Mouse (Mus musculus) liver, embryonic 13.5 days (tissue): ENCODE results near the gene H6pd. TPM values are rescaled to one million over a fixed set of nuclear protein-coding genes. Genes with fewer than 3 reads are reported as not detected.

ENCODE experiments used
- ATAC-seq: fragments of 200-750 bp; cut with Nextera tagmentation; 2 replicates; pipeline ENCODE4 v1.8.0; 2017; ENCODE audit warnings: low read depth, mild to moderate bottlenecking, moderate number of reproducible peaks, moderate library complexity
- DNase-seq: peaks from one replicate; pipeline ENCODE4 v3.0.0; 2022
- H3K27ac ChIP-seq: fragments of 300-500 bp; sonication (generic); 2 replicates; pipeline ENCODE4 v1.5.1; 2015; ENCODE audit warnings: moderate library complexity, mild to moderate bottlenecking, inconsistent platforms
- H3K27me3 ChIP-seq: fragments of 300-500 bp; sonication (generic); 2 replicates; pipeline ENCODE4 v1.6.1; 2015; ENCODE audit warnings: mild to moderate bottlenecking, inconsistent platforms
- H3K36me3 ChIP-seq: fragments of 300-500 bp; sonication (generic); 2 replicates; pipeline ENCODE4 v1.6.1; 2015; ENCODE audit warnings: mild to moderate bottlenecking, inconsistent platforms
- H3K4me1 ChIP-seq: fragments of 300-500 bp; sonication (generic); replicated peaks from 2 replicates; pipeline ENCODE4 v1.6.1; 2015; ENCODE audit warnings: inconsistent platforms
- H3K4me2 ChIP-seq: fragments of 300-500 bp; sonication (generic); 2 replicates; pipeline ENCODE4 v1.6.1; 2015; ENCODE audit warnings: inconsistent platforms, mild to moderate bottlenecking, moderate library complexity
- H3K4me3 ChIP-seq: fragments of 300-500 bp; sonication (generic); replicated peaks from 2 replicates; pipeline ENCODE4 v1.5.1; 2015; ENCODE audit warnings: mild to moderate bottlenecking, inconsistent platforms
- H3K9ac ChIP-seq: fragments of 300-500 bp; sonication (generic); 2 replicates; pipeline ENCODE4 v1.6.1; 2015; ENCODE audit warnings: mild to moderate bottlenecking, inconsistent platforms
- H3K9me3 ChIP-seq: fragments of 300-500 bp; sonication (generic); replicated peaks from 2 replicates; pipeline ENCODE4 v1.6.1; 2016; ENCODE audit warnings: inconsistent platforms
- WGBS: fragments of 180-500 bp; shearing (Covaris S2); methylation state at CpG from one replicate; pipeline ENCODE4 v1.1.7; 2015; ENCODE audit not compliant: insufficient replicate concordance; 5-methylcytosine and 5-hydroxymethylcytosine counted together
- polyA plus RNA-seq: library from polyadenylated mRNA; unstranded; fragments of >200 nt; fragmentation: Nextera tagmentation; extraction: Ambion mirVana; gene quantifications from 2 replicates; pipeline ENCODE4 v1.2.1, GENCODE M21; 2015

Gene H6pd
- polyA plus RNA-seq, 1 experiment from 2014 or later: 6.8 TPM

DNA sequence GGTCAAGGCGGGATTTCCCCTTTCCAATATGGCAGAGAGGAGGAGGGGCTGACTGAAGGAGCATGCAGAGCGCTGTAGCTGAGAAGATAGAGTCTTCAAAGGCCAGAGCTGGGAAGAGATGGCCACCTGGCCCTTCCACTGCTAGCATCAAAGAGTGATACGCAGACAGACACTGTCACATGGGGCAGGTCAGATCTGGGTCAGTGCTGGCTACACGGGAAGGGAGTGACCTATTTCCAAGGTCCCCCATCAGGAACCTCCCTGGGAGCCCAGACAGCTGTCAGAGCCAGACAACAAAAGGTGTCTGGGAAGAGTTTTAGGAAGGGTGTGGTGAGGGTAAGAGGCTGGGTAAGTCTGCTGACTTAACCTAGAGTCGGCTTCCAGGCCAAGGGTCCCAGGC is 71.9 kb downstream of the H6pd start:
- Histone ChIP-seq H3K9ac (no peak overlapping the region), H3K4me3 (no peak overlapping the region), H3K4me2 (no peak overlapping the region), H3K27me3 (peaks cover 47% of the 10 kb centered on the region), H3K36me3 (no peaks in the 10 kb centered on the region), H3K27ac (no peak overlapping the region), H3K4me1 (no peaks in the 10 kb centered on the region), H3K9me3 (no peaks in the 10 kb centered on the region)
- WGBS: 51% methylated on average over 5 of the region's 5 CpGs
- DNase-seq (no peak), ATAC-seq (no peak)

GRCm38 (mm10) chr4:149935470-149935869 is 73.4 kb downstream of the H6pd start:
- H3K36me3 ChIP-seq: no peaks in the 10 kb centered on the region
- H3K4me3 ChIP-seq: no peak overlapping the region
- H3K4me2 ChIP-seq: no peak overlapping the region
- no peak overlapping the region for H3K9ac ChIP-seq
- no peaks in the 10 kb centered on the region for H3K9me3 ChIP-seq
- peaks cover 33% of the 10 kb centered on the region for H3K27me3 ChIP-seq
- H3K27ac ChIP-seq: no peak overlapping the region
- 71% methylated on average over 6 of the region's 6 CpGs for WGBS
- H3K4me1 ChIP-seq: no peaks in the 10 kb centered on the region
- DNase-seq (no peak), ATAC-seq (no peak)

DNA sequence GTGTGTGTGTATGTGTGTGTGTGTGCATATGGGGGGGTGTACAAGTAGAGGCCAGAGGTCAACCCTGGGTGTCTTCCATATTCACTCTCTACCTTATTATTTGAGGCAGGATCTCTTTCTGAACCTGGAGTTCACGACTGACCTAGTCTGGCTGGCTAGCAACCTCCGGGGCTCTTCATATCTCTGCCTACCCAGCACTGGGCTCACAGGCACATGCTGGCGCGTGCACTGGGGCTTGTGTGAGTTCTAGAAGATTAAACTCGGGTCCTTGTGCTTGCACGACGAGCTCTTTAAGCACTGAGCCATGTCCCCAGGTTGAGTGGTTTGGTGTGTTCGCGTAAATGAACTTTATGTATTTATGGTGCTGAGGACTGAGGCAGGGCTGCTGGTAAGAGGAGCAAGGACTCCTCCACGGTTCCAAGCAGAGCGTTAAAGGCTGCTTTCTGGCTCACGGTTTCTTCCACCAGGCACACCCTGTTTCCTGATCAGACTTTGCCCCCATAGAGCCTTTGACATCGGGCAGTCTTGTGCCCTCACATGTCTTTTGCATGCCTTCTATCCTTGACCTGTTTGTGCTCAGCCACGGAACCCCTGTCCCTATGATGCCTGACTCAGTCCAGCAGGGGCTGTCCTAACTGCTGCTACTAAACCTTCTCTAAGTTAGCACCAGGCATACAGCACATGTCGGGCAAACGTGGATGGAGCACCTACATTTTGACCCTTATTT is 75.1 kb downstream of the H6pd start:
- DNase-seq: no peak

DNA sequence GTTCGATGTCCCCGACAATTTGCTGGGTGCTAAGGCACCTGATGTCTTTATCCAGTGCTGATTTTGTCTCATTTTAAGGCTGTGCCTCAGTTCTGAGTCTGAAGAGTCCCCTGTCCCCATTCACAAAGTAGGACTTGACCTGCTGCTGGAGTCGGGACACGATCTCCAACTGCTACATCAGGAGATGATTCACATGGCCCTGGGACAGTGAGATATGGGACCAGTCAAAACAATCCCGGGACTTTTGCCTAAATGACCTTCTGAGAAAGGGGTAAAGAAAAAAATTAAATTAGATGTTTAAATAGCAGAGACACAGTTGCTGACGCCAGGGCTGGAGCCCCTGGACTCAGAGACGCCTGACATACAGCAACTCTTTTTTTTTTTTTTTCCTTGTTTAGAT is 75.8 kb downstream of the H6pd start:
- H3K4me2 ChIP-seq: no peak overlapping the region
- WGBS: 66% methylated on average over 7 of the region's 7 CpGs
- no peak overlapping the region for H3K9ac ChIP-seq
- DNase-seq: no peak
- H3K4me1 ChIP-seq: no peaks in the 10 kb centered on the region
- H3K9me3 ChIP-seq: no peaks in the 10 kb centered on the region
- H3K27me3 ChIP-seq: peaks cover 23% of the 10 kb centered on the region; the same call in 1 of the 2 replicates
- no peak overlapping the region for H3K27ac ChIP-seq
- ATAC-seq: no peak
- H3K36me3 ChIP-seq: no peaks in the 10 kb centered on the region
- no peak overlapping the region for H3K4me3 ChIP-seq

More for the DNA sequence above, 75.1 kb downstream of the H6pd start:
- Histone ChIP-seq H3K36me3 (no peaks in the 10 kb centered on the region), H3K9me3 (no peaks in the 10 kb centered on the region), H3K4me2 (no peak overlapping the region), H3K9ac (no peak overlapping the region), H3K4me3 (no peak overlapping the region), H3K27me3 (peaks cover 25% of the 10 kb centered on the region; the same call in 1 of the 2 replicates), H3K4me1 (no peaks in the 10 kb centered on the region), H3K27ac (no peak overlapping the region)
- 70% methylated on average over 16 of the region's 16 CpGs for WGBS
- ATAC-seq: no peak

- Histone ChIP-seq H3K4me2 (no peak overlapping the region), H3K36me3 (no peaks in the 10 kb centered on the region), H3K9me3 (no peaks in the 10 kb centered on the region), H3K27ac (no peak overlapping the region), H3K9ac (no peak overlapping the region), H3K4me1 (no peaks in the 10 kb centered on the region), H3K4me3 (no peak overlapping the region), H3K27me3 (peaks cover 16% of the 10 kb centered on the region; the same call in 1 of the 2 replicates)
- DNase-seq (no peak), ATAC-seq (no peak)
- WGBS: 68% methylated on average over 9 of the region's 9 CpGs
Measured at GRCm38 (mm10) chr4:149932108-149932815, 76.6 kb downstream of the H6pd start.

GRCm38 (mm10) chr4:149930755-149931154 is 78.1 kb downstream of the H6pd start:
- Histone ChIP-seq H3K27ac (no peak overlapping the region), H3K27me3 (peaks cover 14% of the 10 kb centered on the region; the same call in 1 of the 2 replicates), H3K4me1 (no peaks in the 10 kb centered on the region), H3K4me2 (no peak overlapping the region), H3K4me3 (no peak overlapping the region), H3K36me3 (no peaks in the 10 kb centered on the region), H3K9me3 (no peaks in the 10 kb centered on the region), H3K9ac (no peak overlapping the region)
- WGBS: 47% methylated on average over 3 of the region's 3 CpGs
- no peak for ATAC-seq
- no peak for DNase-seq

Other genes starting within 250 kb of the H6pd start
- gene Slc25a33, start 234.7 kb downstream of the H6pd start, polyA plus RNA-seq: 13.4 and 14.1 TPM in 2 replicates
- gene Spsb1, start 54.0 kb downstream of the H6pd start, polyA plus RNA-seq: 0.61 and 0.97 TPM in 2 replicates
- gene Gpr157, start 78.3 kb upstream of the H6pd start, polyA plus RNA-seq: 0.10 and 0.12 TPM in 2 replicates
- gene Slc2a5, start 110.3 kb upstream of the H6pd start, polyA plus RNA-seq: 0.22 and 0.23 TPM in 2 replicates
- gene Slc2a7, start 139.9 kb upstream of the H6pd start, polyA plus RNA-seq: 0.21 TPM in 1 of 2 replicates, not detected in the other
- not detected in 2 replicates for gene Car6, start 192.3 kb upstream of the H6pd start, polyA plus RNA-seq
- 783 and 784 TPM in 2 replicates for gene Eno1, start 227.7 kb upstream of the H6pd start, polyA plus RNA-seq